Mouse (Mus musculus) spleen, adult 2 months (tissue): ENCODE measurements around the gene Tent2.

Source experiments
- CTCF ChIP-seq: fragments of 200-500 bp; IDR thresholded peaks from 2 replicates; pipeline ENCODE4 v1.5.1; 2011; ENCODE audit warnings: mild to moderate bottlenecking, inconsistent platforms; ENCODE audit not compliant: insufficient read depth, insufficient read length, insufficient replicate concordance; ENCODE audit errors: extremely low read depth
- POLR2A ChIP-seq: fragments of 200-500 bp; IDR thresholded peaks from 2 replicates; pipeline ENCODE4 v1.6.1; 2011; ENCODE audit warnings: low read depth, low read length, inconsistent platforms

DNA sequence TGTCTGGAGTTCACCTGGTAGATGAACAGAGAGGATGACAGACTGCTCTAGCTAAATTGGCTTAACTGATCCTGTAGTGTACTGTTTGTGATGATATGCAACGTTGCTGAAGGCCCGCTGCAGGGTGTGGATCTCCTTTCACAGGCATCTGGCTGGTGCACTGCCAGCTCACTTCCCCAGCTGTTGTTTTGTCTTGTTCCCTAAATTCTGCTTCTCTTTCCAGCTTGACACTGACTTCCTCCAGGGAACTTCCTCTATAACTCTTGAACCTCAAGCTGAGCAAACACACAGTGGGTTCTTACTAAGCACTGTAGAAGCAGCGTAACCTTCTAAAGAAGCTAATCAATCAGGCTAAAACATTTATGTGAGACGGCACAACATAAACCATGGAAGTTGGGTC, 38.8 kb upstream of the Tent2 start:
- TF ChIP-seq POLR2A (no peak), CTCF (no peak)
